Mouse (Mus musculus): ENCODE measurements around the gene Tmem177. TPM values are rescaled to one million over a fixed set of nuclear protein-coding genes. Genes with fewer than 3 reads are reported as not detected.

Gene Tmem177
- polyA plus RNA-seq, 1 experiment: 7.5 TPM

DNA sequence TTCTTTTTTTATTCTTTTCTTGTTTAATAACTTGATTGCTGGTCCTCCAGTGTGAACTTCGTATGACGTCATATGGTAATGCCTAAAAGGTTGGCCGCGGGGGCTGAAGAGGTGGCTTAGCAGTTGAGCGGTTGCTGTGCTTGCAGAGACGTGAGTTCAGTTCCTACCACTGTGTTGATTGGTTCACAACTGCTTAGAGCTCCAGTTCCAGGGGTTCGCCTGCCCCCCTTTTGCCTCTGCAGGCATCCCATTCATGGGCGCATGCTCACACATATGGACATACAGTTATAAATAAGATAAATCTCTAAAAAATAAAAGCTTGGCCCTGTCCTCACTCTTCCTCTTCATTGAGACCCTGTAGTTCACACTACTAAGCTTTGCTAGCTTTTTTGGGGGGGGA is 37.1 kb upstream of the Tmem177 start:
- no peak overlapping the region for H3K27ac ChIP-seq (ENCODE audit: control insufficient read depth, insufficient read depth, low read length)
- TF ChIP-seq CTCF (IDR thresholded peaks at IDR 0.05; ENCODE audit: borderline replicate concordance, control insufficient read depth, extremely low read depth, insufficient read depth, low read length, poor library complexity) (no peak), POLR2A (IDR thresholded peaks at IDR 0.05; ENCODE audit: control insufficient read depth, extremely low read depth, insufficient read depth, low read length, poor library complexity) (no peak)
- WGBS: 98% methylated on average over 8 of the region's 8 CpGs
- no peak overlapping the region for H3K4me3 ChIP-seq (ENCODE audit: control insufficient read depth, insufficient read depth, low read length)
- no peaks in the 10 kb centered on the region for H3K4me1 ChIP-seq (replicated peaks; ENCODE audit: control insufficient read depth, insufficient read depth, low read length)
- no peak for DNase-seq
- H3K36me3 ChIP-seq (ENCODE audit: control insufficient read depth, insufficient read depth, low read length): no peaks in the 10 kb centered on the region
- H3K27me3 ChIP-seq (ENCODE audit: control insufficient read depth, insufficient read depth, low read length): no peaks in the 10 kb centered on the region

GRCm38 (mm10) chr1:119936861-119937260 is 23.9 kb upstream of the Tmem177 start:
- Histone ChIP-seq H3K4me3 (ENCODE audit: control insufficient read depth, insufficient read depth, low read length) (no peak overlapping the region), H3K27me3 (ENCODE audit: control insufficient read depth, insufficient read depth, low read length) (no peaks in the 10 kb centered on the region), H3K36me3 (ENCODE audit: control insufficient read depth, insufficient read depth, low read length) (no peaks in the 10 kb centered on the region), H3K27ac (ENCODE audit: control insufficient read depth, insufficient read depth, low read length) (no peak overlapping the region), H3K4me1 (replicated peaks; ENCODE audit: control insufficient read depth, insufficient read depth, low read length) (no peaks in the 10 kb centered on the region)
- no peak for TF ChIP-seq POLR2A (IDR thresholded peaks at IDR 0.05; ENCODE audit: control insufficient read depth, extremely low read depth, insufficient read depth, low read length, poor library complexity)
- no peak for TF ChIP-seq CTCF (IDR thresholded peaks at IDR 0.05; ENCODE audit: borderline replicate concordance, control insufficient read depth, extremely low read depth, insufficient read depth, low read length, poor library complexity)
- no peak for DNase-seq
- WGBS: 57% methylated on average over 7 of the region's 7 CpGs

DNA sequence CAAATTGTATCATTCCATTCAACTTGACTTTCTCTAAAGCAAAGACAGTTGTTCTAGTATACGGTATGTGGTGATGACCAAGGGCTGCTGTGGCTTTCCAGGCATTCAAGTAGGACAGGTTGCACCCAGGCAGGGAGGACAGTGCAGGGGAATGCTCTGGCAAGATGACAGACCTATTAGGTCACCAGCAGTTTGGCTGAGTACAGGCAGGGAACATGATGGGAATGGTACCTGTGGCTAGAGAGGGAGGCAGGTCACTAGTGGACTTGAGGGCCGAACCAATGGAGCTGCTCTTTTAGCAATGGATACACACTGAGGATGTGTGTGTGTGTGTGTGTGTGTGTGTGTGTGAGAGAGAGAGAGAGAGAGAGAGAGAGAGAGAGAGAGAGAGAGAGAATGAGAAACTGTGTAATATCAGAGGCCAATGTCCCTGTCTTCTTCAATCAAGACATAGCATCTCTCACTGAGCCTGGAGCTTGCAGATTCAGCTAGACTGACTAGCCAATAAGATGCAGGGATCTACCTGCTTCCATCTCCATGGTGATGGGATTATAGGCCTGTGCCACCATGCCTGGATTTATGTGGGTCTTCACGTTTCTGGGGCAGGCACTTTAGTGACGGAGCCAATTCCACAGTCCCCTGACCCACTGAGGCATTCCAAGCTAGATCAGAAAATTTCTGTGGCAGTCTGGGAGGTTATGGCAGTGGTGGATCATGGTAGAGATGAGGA is 18.6 kb upstream of the Tmem177 start:
- TF ChIP-seq CTCF (IDR thresholded peaks at IDR 0.05; ENCODE audit: borderline replicate concordance, control insufficient read depth, extremely low read depth, insufficient read depth, low read length, poor library complexity) (no peak), POLR2A (IDR thresholded peaks at IDR 0.05; ENCODE audit: control insufficient read depth, extremely low read depth, insufficient read depth, low read length, poor library complexity) (no peak)
- Histone ChIP-seq H3K4me3 (ENCODE audit: control insufficient read depth, insufficient read depth, low read length) (no peak overlapping the region), H3K27me3 (ENCODE audit: control insufficient read depth, insufficient read depth, low read length) (no peaks in the 10 kb centered on the region), H3K36me3 (ENCODE audit: control insufficient read depth, insufficient read depth, low read length) (no peaks in the 10 kb centered on the region), H3K4me1 (replicated peaks; ENCODE audit: control insufficient read depth, insufficient read depth, low read length) (no peaks in the 10 kb centered on the region), H3K27ac (ENCODE audit: control insufficient read depth, insufficient read depth, low read length) (no peak overlapping the region)
- DNase-seq: no peak
- WGBS: 90% methylated on average over 4 of the region's 4 CpGs

- TF ChIP-seq CTCF (IDR thresholded peaks at IDR 0.05; ENCODE audit: borderline replicate concordance, control insufficient read depth, extremely low read depth, insufficient read depth, low read length, poor library complexity): no peak
- TF ChIP-seq POLR2A (IDR thresholded peaks at IDR 0.05; ENCODE audit: control insufficient read depth, extremely low read depth, insufficient read depth, low read length, poor library complexity): no peak
- no peak overlapping the region for H3K4me3 ChIP-seq (ENCODE audit: control insufficient read depth, insufficient read depth, low read length)
- WGBS: 51% methylated on average over 1 of the region's 1 CpGs
- no peaks in the 10 kb centered on the region for H3K27me3 ChIP-seq (ENCODE audit: control insufficient read depth, insufficient read depth, low read length)
- H3K27ac ChIP-seq (ENCODE audit: control insufficient read depth, insufficient read depth, low read length): no peak overlapping the region
- DNase-seq: no peak
- no peaks in the 10 kb centered on the region for H3K36me3 ChIP-seq (ENCODE audit: control insufficient read depth, insufficient read depth, low read length)
- H3K4me1 ChIP-seq (replicated peaks; ENCODE audit: control insufficient read depth, insufficient read depth, low read length): no peaks in the 10 kb centered on the region
Observed at GRCm38 (mm10) chr1:119929715-119930114, 16.7 kb upstream of the Tmem177 start.

DNA sequence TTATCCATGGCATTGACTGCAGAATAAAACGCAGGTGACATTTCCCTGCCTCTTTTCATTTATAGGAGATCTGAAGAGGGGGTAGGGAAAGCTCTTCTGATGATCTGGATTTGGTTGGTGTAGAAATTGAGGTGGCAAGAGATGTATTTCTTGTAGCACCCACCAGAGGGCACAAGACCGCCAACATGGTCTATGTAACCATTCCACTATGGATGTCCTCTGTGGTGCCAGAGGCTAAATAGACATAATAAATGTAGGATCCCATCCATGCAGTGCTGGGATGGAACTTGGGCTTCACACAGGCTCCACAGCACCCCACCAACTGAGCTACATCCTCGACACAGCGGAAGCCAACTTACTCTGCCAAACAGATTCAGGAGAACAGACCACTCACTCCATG is 6.3 kb upstream of the Tmem177 start:
- Histone ChIP-seq H3K4me3 (ENCODE audit: control insufficient read depth, insufficient read depth, low read length) (no peak overlapping the region), H3K27me3 (ENCODE audit: control insufficient read depth, insufficient read depth, low read length) (no peaks in the 10 kb centered on the region), H3K27ac (ENCODE audit: control insufficient read depth, insufficient read depth, low read length) (no peak overlapping the region), H3K36me3 (ENCODE audit: control insufficient read depth, insufficient read depth, low read length) (no peaks in the 10 kb centered on the region), H3K4me1 (replicated peaks; ENCODE audit: control insufficient read depth, insufficient read depth, low read length) (no peaks in the 10 kb centered on the region)
- 61% methylated on average over 4 of the region's 4 CpGs for WGBS
- DNase-seq: peak; percentile 36
- TF ChIP-seq CTCF (IDR thresholded peaks at IDR 0.05; ENCODE audit: borderline replicate concordance, control insufficient read depth, extremely low read depth, insufficient read depth, low read length, poor library complexity): peak; percentile 30; the same call in 1 of the 2 replicates
- no peak for TF ChIP-seq POLR2A (IDR thresholded peaks at IDR 0.05; ENCODE audit: control insufficient read depth, extremely low read depth, insufficient read depth, low read length, poor library complexity)

DNA sequence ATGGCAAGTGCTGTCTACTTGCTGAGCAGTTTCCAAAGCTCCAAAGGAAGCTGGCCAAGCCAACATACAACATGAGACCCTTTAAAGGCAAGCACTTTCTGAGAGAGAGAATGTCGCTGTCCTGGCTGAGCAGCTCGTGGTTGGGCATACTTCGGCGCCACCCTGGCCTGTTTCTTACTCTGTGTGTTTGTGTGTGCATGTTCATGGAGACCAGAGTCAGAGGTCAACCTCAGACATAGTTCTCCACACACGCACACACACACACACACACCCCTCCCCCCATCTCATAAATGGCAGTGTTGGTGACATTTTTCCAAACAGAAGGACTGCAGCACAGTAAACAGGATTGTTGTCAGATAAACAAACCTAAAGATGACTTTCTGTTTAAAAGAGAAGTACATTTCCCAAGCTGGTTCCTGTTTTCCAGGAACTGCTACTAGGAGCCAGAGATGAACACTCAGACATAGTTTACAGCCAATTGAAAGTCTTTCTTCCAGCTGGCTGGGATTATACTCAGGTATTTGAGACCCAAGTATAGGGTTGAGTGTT is 3.9 kb upstream of the Tmem177 start:
- 93% methylated on average over 5 of the region's 5 CpGs for WGBS
- no peak for DNase-seq
- H3K36me3 ChIP-seq (ENCODE audit: control insufficient read depth, insufficient read depth, low read length): no peaks in the 10 kb centered on the region
- peaks cover 3% of the 10 kb centered on the region for H3K4me1 ChIP-seq (replicated peaks; ENCODE audit: control insufficient read depth, insufficient read depth, low read length)
- H3K4me3 ChIP-seq (ENCODE audit: control insufficient read depth, insufficient read depth, low read length): no peak overlapping the region
- no peak overlapping the region for H3K27ac ChIP-seq (ENCODE audit: control insufficient read depth, insufficient read depth, low read length)
- TF ChIP-seq CTCF (IDR thresholded peaks at IDR 0.05; ENCODE audit: borderline replicate concordance, control insufficient read depth, extremely low read depth, insufficient read depth, low read length, poor library complexity) (no peak), POLR2A (IDR thresholded peaks at IDR 0.05; ENCODE audit: control insufficient read depth, extremely low read depth, insufficient read depth, low read length, poor library complexity) (no peak)
- H3K27me3 ChIP-seq (ENCODE audit: control insufficient read depth, insufficient read depth, low read length): no peaks in the 10 kb centered on the region

All from thymus, adult 2 months (tissue).